Mouse (Mus musculus): ENCODE data around the gene Vmn1r17.
"Not testable (repeated sequence)": the region's sequence is repeated elsewhere in the genome, so short reads cannot be mapped to it uniquely, and the experiment has no call there.

Gene Vmn1r17

GRCm38 (mm10) chr6:57363627-57364026 is at the start of gene Vmn1r17:
Gene Vmn1r17, minus strand, starts transcription at chr6:57363727.
- no peak for DNase-seq

DNA sequence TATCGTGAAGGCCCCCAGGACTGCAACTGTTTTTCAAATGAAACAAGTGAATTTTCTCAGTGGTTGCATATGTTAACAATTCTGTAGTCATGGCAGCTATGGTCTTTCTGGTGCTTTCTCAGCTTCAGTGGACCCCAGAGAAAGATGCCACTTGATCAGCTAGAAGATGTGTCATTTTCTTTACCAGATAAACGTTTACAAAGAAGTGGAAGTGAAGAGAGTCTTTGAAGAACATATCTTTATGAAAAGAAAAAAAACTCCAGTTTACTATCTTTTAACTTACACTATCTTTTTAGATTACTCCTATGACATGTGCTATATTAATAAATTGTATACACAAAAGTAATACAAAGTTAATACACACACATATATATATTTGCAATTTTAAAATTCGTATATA is 40.0 kb upstream of the Vmn1r17 start, which contains the start of gene Vmn1r19:
Gene Vmn1r19, plus strand, starts transcription at position 301 of the 400 bp plus-strand sequence.
- not testable (repeated sequence) for DNase-seq

GRCm38 (mm10) chr6:57395683-57396082 is 32.2 kb upstream of the Vmn1r17 start, which contains the start of gene Vmn1r18:
Gene Vmn1r18, minus strand, starts transcription at chr6:57395783.
- no peak for DNase-seq

DNA sequence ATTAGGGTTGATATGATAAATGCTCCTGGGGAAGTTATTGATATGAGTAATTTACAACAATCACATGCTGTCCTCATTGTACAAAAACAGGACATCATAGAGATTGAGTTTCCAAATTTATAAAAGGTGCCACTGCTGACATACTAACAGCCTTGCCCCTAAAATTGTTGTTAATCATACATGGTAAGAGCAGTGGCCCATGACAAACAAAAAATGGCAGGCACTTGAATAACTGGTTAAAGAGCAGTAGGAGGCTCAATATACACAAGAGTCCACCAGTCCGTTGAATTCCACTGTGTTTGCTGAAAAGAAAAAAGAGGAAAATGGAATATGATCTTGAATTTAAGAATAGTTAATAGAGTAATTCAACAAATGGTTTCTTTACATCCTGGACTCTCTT is 4.0 kb upstream of the Vmn1r17 start:
- no peak for DNase-seq

DNA sequence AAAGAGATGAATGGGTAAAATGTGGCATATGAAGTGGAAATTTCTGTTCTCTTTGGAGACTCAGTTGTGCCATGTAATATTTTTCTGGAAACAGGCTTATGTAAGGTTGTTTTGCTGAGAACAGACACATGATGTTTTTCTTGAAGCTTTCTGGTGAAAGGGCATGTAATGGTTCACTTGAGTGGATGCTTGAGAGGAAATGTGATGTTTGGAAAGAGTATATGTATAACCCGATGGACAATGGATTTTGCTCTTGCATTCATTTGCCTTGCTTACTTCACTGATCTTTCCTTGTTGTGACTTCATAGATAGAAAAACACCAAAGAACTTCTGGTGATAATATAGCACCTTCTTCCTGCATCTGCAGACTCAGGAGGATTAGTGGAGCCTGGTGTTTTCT is 2.3 kb upstream of the Vmn1r17 start:
- not testable (repeated sequence) for DNase-seq

DNA sequence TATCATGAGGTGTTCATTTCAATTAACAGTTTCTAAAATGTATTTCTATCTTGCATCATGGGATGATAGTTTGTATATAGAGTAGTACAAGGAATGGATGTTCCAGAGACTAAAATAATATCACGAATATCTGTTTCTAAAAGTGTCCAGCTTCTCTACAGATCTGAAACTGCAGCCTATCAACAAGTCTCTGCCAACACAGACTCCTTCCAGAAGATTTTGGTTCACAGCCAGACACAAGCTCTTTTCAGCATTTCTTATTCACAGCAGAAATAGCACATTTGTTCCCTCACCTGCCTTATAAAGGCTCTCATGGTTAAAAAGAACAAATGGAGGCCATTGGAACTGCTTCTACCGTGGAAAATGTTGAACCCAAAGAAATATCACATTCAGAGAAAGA is 6.7 kb downstream of the Vmn1r17 start:
- DNase-seq: no peak

DNA sequence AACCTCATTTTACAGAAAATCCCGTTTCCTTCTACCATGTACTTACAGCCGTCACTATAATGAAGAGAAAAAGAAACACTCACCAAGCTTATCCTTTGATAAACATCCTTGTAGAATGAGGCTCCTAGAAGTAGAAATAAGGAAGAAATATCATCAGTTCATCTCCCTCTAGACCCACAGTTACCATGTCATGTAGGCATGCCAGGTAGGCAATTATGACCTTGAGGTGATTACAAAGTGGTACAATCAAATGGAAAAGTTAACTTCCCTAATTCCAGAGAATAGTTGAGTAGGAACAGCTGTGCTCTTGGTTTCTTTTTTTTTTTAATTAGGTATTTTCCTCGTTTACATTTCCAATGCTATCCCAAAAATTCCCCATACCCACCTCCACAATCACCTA is 34.1 kb downstream of the Vmn1r17 start, which contains the start of gene Vmn1r16:
Gene Vmn1r16, minus strand, starts transcription at position 101 of the 400 bp plus-strand sequence.
- no peak for DNase-seq

- no peak for DNase-seq
These were observed 37.4 kb downstream of the Vmn1r17 start for GRCm38 (mm10) chr6:57326176-57326575.

Measured in kidney, postnatal 4 days (tissue).